Mouse (Mus musculus) kidney, adult 8-10 months (tissue): ENCODE data around the gene Ppp1r13b.
A peak's percentile ranks its signal among the peaks of the same experiment; 100 is the strongest.

ENCODE experiments used
- DNase-seq, 2 experiments: peaks; one replicate each; pipeline ENCODE4 v3.0.0; 2022

Gene Ppp1r13b

GRCm38 (mm10) chr12:111878213-111878612, 29.7 kb downstream of the Ppp1r13b start:
- peak; percentile 58 to 83 for DNase-seq

- no peak for DNase-seq
Observed at GRCm38 (mm10) chr12:111875499-111875898, 32.4 kb downstream of the Ppp1r13b start.

GRCm38 (mm10) chr12:111874601-111875140, 33.2 kb downstream of the Ppp1r13b start:
- no peak for DNase-seq

- DNase-seq, result no peak
Observed at GRCm38 (mm10) chr12:111872079-111872478, 35.8 kb downstream of the Ppp1r13b start.

- DNase-seq, result no peak
Observed at GRCm38 (mm10) chr12:111870811-111871210, 37.1 kb downstream of the Ppp1r13b start.

- no peak for DNase-seq
Observed at GRCm38 (mm10) chr12:111869806-111870205, 38.1 kb downstream of the Ppp1r13b start.

GRCm38 (mm10) chr12:111864206-111864824, 43.6 kb downstream of the Ppp1r13b start:
- DNase-seq, result no peak

- no peak for DNase-seq
Observed at GRCm38 (mm10) chr12:111855448-111855847, 52.5 kb downstream of the Ppp1r13b start.

GRCm38 (mm10) chr12:111853546-111853945, 54.4 kb downstream of the Ppp1r13b start:
- no peak for DNase-seq

GRCm38 (mm10) chr12:111853011-111853436, 54.9 kb downstream of the Ppp1r13b start:
- peak; percentile 13 to 36 for DNase-seq

GRCm38 (mm10) chr12:111851745-111852144, 56.2 kb downstream of the Ppp1r13b start:
- DNase-seq, result no peak

GRCm38 (mm10) chr12:111851235-111851634, 56.7 kb downstream of the Ppp1r13b start:
- DNase-seq, result no peak

GRCm38 (mm10) chr12:111848300-111848798, 59.6 kb downstream of the Ppp1r13b start:
- DNase-seq, result no peak

GRCm38 (mm10) chr12:111846815-111847214, 61.1 kb downstream of the Ppp1r13b start:
- DNase-seq, result no peak

- no peak for DNase-seq
Observed at GRCm38 (mm10) chr12:111845953-111846352, 62.0 kb downstream of the Ppp1r13b start.

- no peak for DNase-seq
Observed at GRCm38 (mm10) chr12:111843470-111843869, 64.4 kb downstream of the Ppp1r13b start.

- DNase-seq, result no peak
Observed at GRCm38 (mm10) chr12:111842565-111843433, 65.1 kb downstream of the Ppp1r13b start.

GRCm38 (mm10) chr12:111833457-111833856, 74.5 kb downstream of the Ppp1r13b start:
- DNase-seq, result no peak

- DNase-seq, result no peak
Observed at GRCm38 (mm10) chr12:111832643-111833042, 75.3 kb downstream of the Ppp1r13b start.

- DNase-seq, result no peak
Observed at GRCm38 (mm10) chr12:111830375-111830774, 77.5 kb downstream of the Ppp1r13b start.

GRCm38 (mm10) chr12:111829954-111830353, 78.0 kb downstream of the Ppp1r13b start:
- no peak for DNase-seq

- DNase-seq, result no peak
Observed at GRCm38 (mm10) chr12:111829447-111829846, 78.5 kb downstream of the Ppp1r13b start.

- no peak for DNase-seq
Observed at GRCm38 (mm10) chr12:111827556-111827955, 80.4 kb downstream of the Ppp1r13b start.

GRCm38 (mm10) chr12:111821931-111822330, 86.0 kb downstream of the Ppp1r13b start:
- no peak for DNase-seq
